Comparison of ENCODE assay signal across 11 mouse cellular contexts in the genomic region with DNA sequence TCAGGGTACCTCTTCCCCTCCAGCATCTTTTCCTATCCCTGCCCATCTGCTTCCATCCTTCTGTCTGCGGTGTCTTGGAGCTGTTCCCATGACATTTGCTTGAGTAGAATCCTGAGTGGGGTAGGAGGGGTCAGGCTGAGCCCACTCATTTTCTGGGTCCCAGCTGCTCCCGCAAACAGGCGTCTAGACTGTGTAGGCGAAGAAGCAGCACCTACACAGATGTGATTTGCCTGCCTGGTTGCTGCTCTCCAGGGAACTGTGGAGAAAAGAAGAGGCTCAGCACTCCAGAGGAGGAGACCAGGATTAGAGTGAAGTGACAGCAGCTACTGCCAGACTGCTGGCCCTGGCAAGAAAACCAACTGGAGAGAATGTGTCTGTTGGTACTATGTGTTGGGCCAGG. TPM values are rescaled to one million over a fixed set of nuclear protein-coding genes. Genes with fewer than 3 reads are reported as not detected.
DNase-seq lines count a peak whose midpoint lies in the region; ATAC-seq lines count a peak whose summit lies in the region.
"Had no signal": no experiment of that assay in that cellular context is flagged by ENCODE, and none has a peak within 500 bp of the region (broad histone marks: within the 10 kb centered on the region; RNA-seq: fewer than 3 reads in every experiment).

No protein-coding gene starts in this region.

- WGBS in midbrain, embryonic 14.5 days, result 79% methylated on average over 4 of the region's 4 CpGs
- 77% methylated on average over 4 of the region's 4 CpGs for WGBS in midbrain, embryonic 16.5 days
- 91% methylated on average over 4 of the region's 4 CpGs for WGBS in heart, embryonic 10.5 days

- H3K27me3 ChIP-seq in midbrain, embryonic 14.5 days (ENCODE audit: control insufficient read depth, insufficient read depth, low read length), result no peaks in the 10 kb centered on the region
- no peaks in the 10 kb centered on the region for H3K27me3 ChIP-seq in midbrain, embryonic 16.5 days (ENCODE audit: control insufficient read depth, insufficient read depth, low read depth, low read length)
- no peaks in the 10 kb centered on the region for H3K27me3 ChIP-seq in heart, embryonic 10.5 days (ENCODE audit: insufficient read depth, poor library complexity, severe bottlenecking)

- DNase-seq in midbrain, embryonic 14.5 days, result no peak
- DNase-seq in cerebellum, postnatal 36 days, result peak; percentile 56 to 69
- DNase-seq in layer of hippocampus, postnatal 36 days, result peak; percentile 64 to 71
- DNase-seq in telencephalon, adult 2 months (ENCODE audit: low read depth, low spot score), result peak; percentile 91
- no peak for DNase-seq in heart, embryonic 10.5 days (ENCODE audit: low spot score)
- DNase-seq in spleen, postnatal 36 days (ENCODE audit: low spot score in 2 of 2), result no peak
- DNase-seq: heart, postnatal 36 days; liver, postnatal 0 days; thymus, postnatal 4 days had no signal

- no peak overlapping the region for H3K4me2 ChIP-seq in midbrain, embryonic 14.5 days (ENCODE audit: low read length)
- no peak overlapping the region for H3K4me2 ChIP-seq in midbrain, embryonic 16.5 days (ENCODE audit: low read length)

- peaks cover 18% of the 10 kb centered on the region; the same call in 1 of the 2 replicates for H3K36me3 ChIP-seq in midbrain, embryonic 14.5 days (ENCODE audit: control insufficient read depth, insufficient read depth, low read length)
- H3K36me3 ChIP-seq in midbrain, embryonic 16.5 days (ENCODE audit: control insufficient read depth, insufficient read depth, low read length), result peaks cover 7% of the 10 kb centered on the region; the same call in 1 of the 2 replicates
- peaks cover 21% of the 10 kb centered on the region for H3K36me3 ChIP-seq in heart, embryonic 10.5 days

- no peak overlapping the region for H3K4me3 ChIP-seq in midbrain, embryonic 14.5 days (replicated peaks; ENCODE audit: low read depth, low read length)
- no peak overlapping the region for H3K4me3 ChIP-seq in midbrain, embryonic 16.5 days (ENCODE audit: low read depth, low read length)
- H3K4me3 ChIP-seq in heart, embryonic 10.5 days, result no peak overlapping the region
- H3K4me3 ChIP-seq: myocyte had no signal

- peaks cover 7% of the 10 kb centered on the region for H3K9me3 ChIP-seq in midbrain, embryonic 14.5 days (ENCODE audit: control insufficient read depth, low read length)
- 0 out of 2 replicates have a peak, but pooled peaks cover 4% of the 10 kb centered on the region for H3K9me3 ChIP-seq in midbrain, embryonic 16.5 days (replicated peaks; ENCODE audit: control insufficient read depth, low read length, poor library complexity, severe bottlenecking)
- H3K9me3 ChIP-seq in heart, embryonic 10.5 days, result no peaks in the 10 kb centered on the region

- H3K9ac ChIP-seq in midbrain, embryonic 14.5 days (replicated peaks; ENCODE audit: low read length), result 0 out of 2 replicates have a peak overlapping the region, but pooled peaks have one; percentile 17
- H3K9ac ChIP-seq in midbrain, embryonic 16.5 days (ENCODE audit: low read depth, low read length), result no peak overlapping the region
- H3K9ac ChIP-seq: liver, postnatal 0 days had no signal

- ATAC-seq in midbrain, embryonic 14.5 days (ENCODE audit: low FRiP score, low TSS enrichment), result no peak
- ATAC-seq in midbrain, embryonic 16.5 days, result no peak
- ATAC-seq: liver, postnatal 0 days had no signal

- H3K4me1 ChIP-seq in midbrain, embryonic 14.5 days (ENCODE audit: control insufficient read depth, insufficient read depth, low read length), result no peaks in the 10 kb centered on the region
- peaks cover 2% of the 10 kb centered on the region; the same call in 1 of the 2 replicates for H3K4me1 ChIP-seq in midbrain, embryonic 16.5 days (ENCODE audit: control insufficient read depth, insufficient read depth, low read length)
- peaks cover 15% of the 10 kb centered on the region for H3K4me1 ChIP-seq in heart, embryonic 10.5 days

- H3K27ac ChIP-seq in midbrain, embryonic 14.5 days (replicated peaks; ENCODE audit: low read depth, low read length), result no peak overlapping the region
- H3K27ac ChIP-seq in midbrain, embryonic 16.5 days (ENCODE audit: low read length), result no peak overlapping the region
- no peak overlapping the region for H3K27ac ChIP-seq in heart, embryonic 10.5 days

RNA-seq across cellular contexts. Expression of gene Stk40, which starts 14.9 kb away (rescaled TPM):
- polyA plus RNA-seq in midbrain, embryonic 14.5 days (2014; fragmentation: Nextera tagmentation; extraction: Ambion mirVana), result 21.1 and 29.4 TPM in 2 replicates
- polyA plus RNA-seq in midbrain, embryonic 16.5 days (2015; fragmentation: Nextera tagmentation; extraction: Ambion mirVana), result 27.1 and 31.1 TPM in 2 replicates
- 10 to 100 TPM; 28.5 to 29.0 TPM for total RNA-seq in layer of hippocampus, postnatal 36 days (2021)
- 37.7 and 39.0 TPM in 2 replicates for polyA plus RNA-seq in heart, embryonic 10.5 days (2016; fragmentation: Nextera tagmentation; extraction: Ambion mirVana)

RNA-seq across cellular contexts. Expression of gene Lsm10, which starts 22.2 kb away (rescaled TPM):
- polyA plus RNA-seq in midbrain, embryonic 14.5 days (2014; fragmentation: Nextera tagmentation; extraction: Ambion mirVana), result 47.8 and 51.2 TPM in 2 replicates
- 55.1 and 63.5 TPM in 2 replicates for polyA plus RNA-seq in midbrain, embryonic 16.5 days (2015; fragmentation: Nextera tagmentation; extraction: Ambion mirVana)
- total RNA-seq in layer of hippocampus, postnatal 36 days (2021), result 10 to 100 TPM; 16.5 to 18.1 TPM
- 47.5 and 47.7 TPM in 2 replicates for polyA plus RNA-seq in heart, embryonic 10.5 days (2016; fragmentation: Nextera tagmentation; extraction: Ambion mirVana)

RNA-seq across cellular contexts. Expression of gene Eva1b, which starts 28.9 kb away (rescaled TPM):
- 7.8 and 12.3 TPM in 2 replicates for polyA plus RNA-seq in midbrain, embryonic 14.5 days (2014; fragmentation: Nextera tagmentation; extraction: Ambion mirVana)
- polyA plus RNA-seq in midbrain, embryonic 16.5 days (2015; fragmentation: Nextera tagmentation; extraction: Ambion mirVana), result 7.9 and 10.0 TPM in 2 replicates
- 1 to 10 TPM; 1.6 to 2.1 TPM for total RNA-seq in layer of hippocampus, postnatal 36 days (2021)
- polyA plus RNA-seq in heart, embryonic 10.5 days (2016; fragmentation: Nextera tagmentation; extraction: Ambion mirVana), result 26.3 and 39.5 TPM in 2 replicates

RNA-seq across cellular contexts. Expression of gene Sh3d21, which starts 44.6 kb away (rescaled TPM):
- 0.89 and 1.1 TPM in 2 replicates for polyA plus RNA-seq in midbrain, embryonic 14.5 days (2014; fragmentation: Nextera tagmentation; extraction: Ambion mirVana)
- 1.4 and 1.8 TPM in 2 replicates for polyA plus RNA-seq in midbrain, embryonic 16.5 days (2015; fragmentation: Nextera tagmentation; extraction: Ambion mirVana)
- total RNA-seq in layer of hippocampus, postnatal 36 days (2021), result under 1 TPM; 0.80 to 0.86 TPM
- 2.0 and 3.1 TPM in 2 replicates for polyA plus RNA-seq in heart, embryonic 10.5 days (2016; fragmentation: Nextera tagmentation; extraction: Ambion mirVana)

Comparison
In these comparisons a context has a peak if more than half of its experiments do, and no peak if none do; other contexts are left out.
1. DNase-seq: peak in cerebellum, postnatal 36 days (2 of 2), layer of hippocampus, postnatal 36 days (2 of 2) and telencephalon, adult 2 months (single experiment); none in midbrain, embryonic 14.5 days (single experiment), heart, embryonic 10.5 days (single experiment) and spleen, postnatal 36 days (0 of 2).